Mouse (Mus musculus) lung, postnatal 0 days (tissue): Measurements from ENCODE around the gene Macc1. TPM values are rescaled to one million over a fixed set of nuclear protein-coding genes. Genes with fewer than 3 reads are reported as not detected.

ENCODE experiments used
- ATAC-seq: fragments of 200-750 bp; cut with Nextera tagmentation; 2 replicates; pipeline ENCODE4 v1.8.0; 2017; ENCODE audit warnings: moderate library complexity
- DNase-seq: peaks from one replicate; pipeline ENCODE4 v3.0.0-alpha.2; 2016; ENCODE audit warnings: low spot score
- H3K27ac ChIP-seq: fragments of 300-500 bp; sonication (generic); 2 replicates; pipeline ENCODE4 v1.5.1; 2014; ENCODE audit warnings: antibody characterized with exemption, mild to moderate bottlenecking, low read length, mixed read lengths
- H3K27me3 ChIP-seq: fragments of 300-500 bp; sonication (generic); replicated peaks from 2 replicates; pipeline ENCODE4 v1.6.1; 2014; ENCODE audit warnings: low read length, mixed read lengths; ENCODE audit not compliant: insufficient read depth
- H3K36me3 ChIP-seq: fragments of 300-500 bp; sonication (generic); 2 replicates; pipeline ENCODE4 v1.6.1; 2014; ENCODE audit warnings: low read length, mixed read lengths; ENCODE audit not compliant: insufficient read depth
- H3K4me1 ChIP-seq: fragments of 300-500 bp; sonication (generic); 2 replicates; pipeline ENCODE4 v1.6.1; 2014; ENCODE audit warnings: antibody characterized with exemption, low read depth, low read length, mixed read lengths; ENCODE audit not compliant: insufficient read depth
- H3K4me2 ChIP-seq: fragments of 300-500 bp; sonication (generic); replicated peaks from 2 replicates; pipeline ENCODE4 v1.6.1; 2014; ENCODE audit warnings: low read depth, mild to moderate bottlenecking, low read length, moderate library complexity, mixed read lengths
- H3K4me3 ChIP-seq: fragments of 300-500 bp; sonication (generic); 2 replicates; pipeline ENCODE4 v1.5.1; 2014; ENCODE audit warnings: low read depth, low read length
- H3K9ac ChIP-seq: fragments of 300-500 bp; sonication (generic); replicated peaks from 2 replicates; pipeline ENCODE4 v1.6.1; 2014; ENCODE audit warnings: low read depth, mild to moderate bottlenecking
- H3K9me3 ChIP-seq: fragments of 300-500 bp; sonication (generic); 2 replicates; pipeline ENCODE4 v1.6.1; 2016; ENCODE audit warnings: low read length, mixed read lengths
- CTCF ChIP-seq: IDR thresholded peaks from 2 replicates; pipeline ENCODE4 v1.5.1; 2016; ENCODE audit warnings: antibody characterized with exemption, mild to moderate bottlenecking
- EP300 ChIP-seq: IDR thresholded peaks from 2 replicates; pipeline ENCODE4 v1.6.1; 2016; ENCODE audit warnings: antibody characterized with exemption, mild to moderate bottlenecking, control low read depth
- polyA plus RNA-seq: library from polyadenylated mRNA; unstranded; fragments of >200 nt; fragmentation: Nextera tagmentation; extraction: Ambion mirVana; gene quantifications from 2 replicates; pipeline ENCODE4 v1.2.1, GENCODE M21; 2015

Macc1 gene
- polyA plus RNA-seq, 1 experiment from 2014 or later = 1.0 TPM

DNA sequence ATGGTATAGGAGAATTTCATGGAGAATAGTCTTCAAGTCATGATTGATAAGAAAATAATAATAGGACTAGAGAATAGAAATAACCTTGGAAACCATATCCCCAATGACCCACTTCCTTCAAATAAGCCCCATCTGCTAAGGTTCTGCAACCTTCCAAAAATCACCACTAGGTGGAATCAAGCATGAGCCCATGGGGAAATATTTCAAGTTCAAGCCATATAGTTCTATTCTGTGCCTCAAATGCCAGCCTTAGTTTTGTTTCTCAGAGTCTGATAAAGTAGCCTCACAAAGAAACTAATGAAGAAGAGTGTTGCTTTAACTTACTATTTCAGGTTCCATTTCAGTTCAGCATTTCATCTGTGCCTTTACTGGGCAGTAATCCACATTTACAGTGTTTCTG is 197.1 kb downstream of the Macc1 start:
- Histone ChIP-seq H3K4me3 (no peak overlapping the region), H3K4me1 (no peaks in the 10 kb centered on the region), H3K27me3 (no peaks in the 10 kb centered on the region), H3K9me3 (no peaks in the 10 kb centered on the region), H3K27ac (no peak overlapping the region), H3K9ac (no peak overlapping the region), H3K36me3 (no peaks in the 10 kb centered on the region), H3K4me2 (no peak overlapping the region)
- DNase-seq (no peak), ATAC-seq (no peak)
- TF ChIP-seq CTCF (no peak; the same call in 1 of the 2 replicates), EP300 (no peak)

Other genes starting within 250 kb of the Macc1 start
- 0.87 TPM in 2 replicates for gene Itgb8, start 75.5 kb upstream of the Macc1 start, polyA plus RNA-seq